Mouse (Mus musculus) right cerebral cortex, postnatal 36 days (tissue): ENCODE measurements around the gene Casc1.

Source experiments
- DNase-seq, 2 experiments: peaks; one replicate each; pipeline ENCODE4 v3.0.0; 2022; ENCODE audit warnings: low spot score in 2 of 2, mixed read lengths in 1 of 2

Gene Casc1

GRCm38 (mm10) chr6:145210816-145211338, at the start of gene Casc1, which contains the start of gene Etfrf1:
Gene Casc1 (minus strand): TSS chr6:145211005.
Gene Etfrf1 (plus strand): TSS chr6:145211134.
- DNase-seq = peak; percentile 99

- DNase-seq = no peak
These were observed 45.9 kb upstream of the Casc1 start for GRCm38 (mm10) chr6:145256701-145257073.

- DNase-seq = no peak
These were observed 45.3 kb upstream of the Casc1 start for GRCm38 (mm10) chr6:145255952-145256700.

GRCm38 (mm10) chr6:145250820-145251219, 40.0 kb upstream of the Casc1 start:
- peak; percentile 43 to 59 for DNase-seq

- peak; percentile 72 to 78 for DNase-seq
These were observed 39.5 kb upstream of the Casc1 start, which contains the start of gene Kras for GRCm38 (mm10) chr6:145250185-145250791. Gene Kras (minus strand): TSS chr6:145250239.

GRCm38 (mm10) chr6:145249291-145250184, 38.7 kb upstream of the Casc1 start:
- DNase-seq = peak; percentile 24 to 42

- no peak for DNase-seq
These were observed 37.1 kb upstream of the Casc1 start for GRCm38 (mm10) chr6:145247886-145248285.

GRCm38 (mm10) chr6:145246841-145247240, 36.0 kb upstream of the Casc1 start:
- no peak for DNase-seq

GRCm38 (mm10) chr6:145242521-145242920, 31.7 kb upstream of the Casc1 start:
- DNase-seq = no peak

GRCm38 (mm10) chr6:145240285-145240684, 29.5 kb upstream of the Casc1 start:
- DNase-seq = no peak

GRCm38 (mm10) chr6:145237148-145237547, 26.3 kb upstream of the Casc1 start:
- DNase-seq = no peak

GRCm38 (mm10) chr6:145235367-145235766, 24.6 kb upstream of the Casc1 start:
- no peak for DNase-seq

- no peak for DNase-seq
These were observed 23.6 kb upstream of the Casc1 start for GRCm38 (mm10) chr6:145234391-145234790.

- no peak for DNase-seq
These were observed 15.5 kb upstream of the Casc1 start for GRCm38 (mm10) chr6:145226296-145226695.

- DNase-seq = no peak
These were observed 13.4 kb upstream of the Casc1 start for GRCm38 (mm10) chr6:145224246-145224645.

- no peak for DNase-seq
These were observed 5.0 kb upstream of the Casc1 start for GRCm38 (mm10) chr6:145215826-145216225.

- no peak for DNase-seq
These were observed 3.1 kb upstream of the Casc1 start for GRCm38 (mm10) chr6:145213916-145214315.

GRCm38 (mm10) chr6:145211376-145212305, 836 bp upstream of the Casc1 start:
- no peak for DNase-seq

- DNase-seq = no peak
These were observed 637 bp downstream of the Casc1 start for GRCm38 (mm10) chr6:145210056-145210680.

GRCm38 (mm10) chr6:145205142-145205541, 5.7 kb downstream of the Casc1 start:
- DNase-seq = no peak
